Mouse (Mus musculus): ENCODE data around the gene Gpc2.

DNA sequence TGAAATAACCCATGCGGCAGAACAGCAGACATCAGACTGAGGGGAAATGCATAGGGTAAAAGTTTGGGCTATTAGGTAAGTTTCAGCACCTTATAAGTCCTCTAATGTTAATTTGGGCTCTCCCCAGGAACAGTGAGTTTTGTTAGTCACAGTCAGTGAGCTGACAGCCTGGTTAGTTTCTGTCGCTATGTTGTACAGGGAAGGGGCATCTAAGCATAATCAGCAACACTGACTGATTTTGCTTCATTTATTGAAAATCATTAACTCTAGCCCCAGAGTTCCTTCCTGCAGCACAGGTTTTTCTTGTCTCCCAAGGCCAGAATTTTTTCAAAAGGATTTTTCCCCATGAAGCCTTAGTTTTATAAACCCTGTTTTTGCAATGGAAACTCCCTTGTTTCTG lies 46.0 kb downstream of the Gpc2 start:
- no peak for TF ChIP-seq ZC3H11A (IDR thresholded peaks at IDR 0.05; ENCODE audit: low read depth, low read length)
- no peak for TF ChIP-seq POLR2A (IDR thresholded peaks at IDR 0.05; ENCODE audit: low read depth, low read length)
- no peak for TF ChIP-seq CTCF (conservative IDR thresholded peaks at IDR 0.05 in 1 of 2, IDR thresholded peaks at IDR 0.05 in 1 of 2; ENCODE audit: low read depth in 2 of 2, low read length in 2 of 2)
- no peak for TF ChIP-seq CHD2 (IDR thresholded peaks at IDR 0.05; ENCODE audit: low read length)
- TF ChIP-seq EP300 (IDR thresholded peaks at IDR 0.05; ENCODE audit: low read length) = no peak
- TF ChIP-seq MYC (IDR thresholded peaks at IDR 0.05; ENCODE audit: low read depth, low read length) = no peak
- no peak for TF ChIP-seq ZNF384 (IDR thresholded peaks at IDR 0.05; ENCODE audit: low read depth, low read length)
- no peak for TF ChIP-seq SMC3 (IDR thresholded peaks at IDR 0.05; ENCODE audit: low read depth, low read length)
- TF ChIP-seq BHLHE40 (IDR thresholded peaks at IDR 0.05; ENCODE audit: low read depth, low read length) = no peak
- TF ChIP-seq UBTF (IDR thresholded peaks at IDR 0.05; ENCODE audit: low read depth, low read length) = no peak
- TF ChIP-seq TCF12 (IDR thresholded peaks at IDR 0.05; ENCODE audit: low read depth, low read length) = no peak
- no peak for TF ChIP-seq ZMIZ1 (IDR thresholded peaks at IDR 0.05; ENCODE audit: low read depth, low read length)
- no peak for TF ChIP-seq GABPA (IDR thresholded peaks at IDR 0.05; ENCODE audit: insufficient replicate concordance, low read depth, low read length)
- TF ChIP-seq KAT2A (IDR thresholded peaks at IDR 0.05; ENCODE audit: insufficient replicate concordance, low read length) = no peak
